Mouse (Mus musculus) lung, postnatal 25 days (tissue): Measurements from ENCODE around the gene Svopl.

Experiments
- DNase-seq: peaks from one replicate; pipeline ENCODE4 v3.0.0; 2022; ENCODE audit warnings: low spot score

Gene Svopl

DNA sequence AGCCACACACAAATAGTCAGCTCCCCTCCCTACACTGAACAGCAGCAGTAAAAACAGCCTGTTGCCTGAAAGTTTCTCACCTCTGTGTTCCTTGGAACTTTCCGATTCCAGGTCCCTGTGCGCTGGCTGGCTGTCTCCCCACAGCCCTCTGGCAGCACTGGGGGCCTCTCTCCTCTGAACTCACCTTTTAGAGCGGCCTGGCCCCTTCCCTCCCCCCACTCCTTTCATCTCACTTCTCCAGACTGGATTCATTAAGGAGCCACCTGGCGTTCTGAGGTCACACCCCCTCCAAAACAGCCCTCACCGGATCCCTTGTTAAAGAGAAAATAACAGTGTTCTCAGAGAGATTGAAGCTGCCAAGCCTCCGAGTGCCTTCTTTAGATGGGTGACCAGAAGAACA, at the start of gene Svopl:
Gene Svopl (minus strand): TSS at position 159 of the 400 bp plus-strand sequence.
- DNase-seq: no peak

DNA sequence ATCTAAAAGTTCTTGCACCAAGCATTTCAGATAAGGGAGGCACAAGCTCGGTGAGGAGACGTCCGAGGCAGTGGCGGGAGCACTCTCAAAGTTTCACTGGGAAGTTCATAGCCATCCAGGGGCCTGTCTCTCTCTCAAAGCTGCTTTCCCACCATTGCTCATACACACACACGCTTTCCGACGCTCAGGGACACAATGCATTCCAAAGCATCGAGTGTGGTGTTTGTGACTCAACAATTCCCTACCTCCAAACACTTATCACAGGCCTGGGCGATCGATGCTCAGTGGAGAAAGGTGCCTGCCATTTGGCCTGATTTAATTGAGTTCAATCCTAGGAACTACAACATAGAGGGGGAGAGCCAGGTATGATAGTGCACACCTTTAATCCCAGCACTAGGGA, 47.9 kb upstream of the Svopl start:
- DNase-seq: no peak

DNA sequence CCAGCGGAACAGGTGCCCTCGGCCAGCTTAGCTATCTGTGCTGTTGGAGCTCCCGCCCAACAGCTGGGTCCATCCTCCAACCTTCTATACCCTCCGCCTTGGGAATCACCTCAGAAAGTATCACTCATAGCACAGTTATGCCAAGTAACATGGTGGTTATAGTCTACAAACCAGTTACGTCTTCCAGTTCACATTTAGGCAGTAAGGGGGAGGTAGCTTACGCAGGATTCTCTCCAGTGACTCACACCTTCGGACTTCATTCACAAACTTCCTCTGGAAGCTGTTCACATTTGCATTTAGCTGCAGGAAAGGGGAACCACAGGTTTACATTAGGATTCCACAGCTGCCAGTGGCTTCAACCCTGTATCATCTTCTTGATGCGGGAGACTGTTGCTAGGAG, 45.7 kb upstream of the Svopl start:
- DNase-seq: no peak

DNA sequence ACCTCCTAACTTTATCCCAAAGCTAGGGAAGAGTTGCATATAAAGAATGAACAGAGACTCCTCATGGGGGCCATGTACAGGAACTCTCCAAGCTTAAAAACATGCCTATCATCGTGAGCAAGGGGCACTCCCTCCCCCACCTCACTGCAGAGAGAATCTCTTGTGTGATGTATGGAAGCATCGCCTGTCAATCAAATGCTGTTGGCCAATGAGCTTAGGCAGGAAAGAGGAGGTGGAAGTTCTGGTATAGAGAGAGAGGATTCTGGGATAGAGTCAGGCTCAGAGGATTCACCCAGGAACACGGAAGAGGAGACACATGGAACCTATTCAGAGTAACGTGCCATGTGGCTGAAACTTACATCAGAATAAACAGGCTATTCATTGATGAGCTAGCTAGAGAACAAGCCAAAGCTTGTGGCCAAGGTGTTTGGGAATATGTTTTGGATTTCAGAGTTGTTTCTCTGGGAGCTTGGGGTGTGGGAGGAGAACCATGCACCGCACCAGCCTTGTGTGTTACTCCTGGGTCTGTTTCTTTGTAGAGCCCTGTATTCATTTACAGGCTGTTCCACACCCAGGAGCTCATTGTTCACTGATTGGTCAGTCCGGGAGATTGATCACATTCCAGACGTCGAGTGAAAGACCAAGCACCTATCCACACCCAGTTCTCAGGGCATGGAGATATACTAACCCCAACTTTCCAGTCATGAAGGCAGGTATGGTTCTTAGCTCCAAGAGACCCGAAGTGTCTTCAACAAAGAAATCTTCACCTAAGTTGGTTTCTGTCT, 40.6 kb upstream of the Svopl start:
- DNase-seq: no peak

DNA sequence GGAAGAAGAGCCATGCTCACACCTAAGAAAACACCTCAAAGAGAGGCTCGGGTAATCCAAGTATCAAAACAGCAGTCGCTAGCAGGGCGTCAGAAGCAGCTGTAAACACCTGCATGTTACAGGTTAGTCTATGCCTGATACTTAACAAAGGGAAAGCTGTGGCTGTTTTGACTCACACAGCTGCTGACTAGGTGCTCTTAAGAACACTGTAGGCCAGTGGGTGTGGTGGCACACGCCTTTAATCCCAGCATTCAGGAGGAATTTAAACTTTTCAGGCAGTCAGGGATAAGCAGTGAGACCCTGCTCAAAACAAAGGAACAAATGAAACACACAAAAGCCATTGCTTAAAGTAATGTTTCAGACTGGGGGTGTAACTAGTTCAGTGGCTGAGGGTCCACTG, 36.4 kb upstream of the Svopl start:
- DNase-seq: no peak

DNA sequence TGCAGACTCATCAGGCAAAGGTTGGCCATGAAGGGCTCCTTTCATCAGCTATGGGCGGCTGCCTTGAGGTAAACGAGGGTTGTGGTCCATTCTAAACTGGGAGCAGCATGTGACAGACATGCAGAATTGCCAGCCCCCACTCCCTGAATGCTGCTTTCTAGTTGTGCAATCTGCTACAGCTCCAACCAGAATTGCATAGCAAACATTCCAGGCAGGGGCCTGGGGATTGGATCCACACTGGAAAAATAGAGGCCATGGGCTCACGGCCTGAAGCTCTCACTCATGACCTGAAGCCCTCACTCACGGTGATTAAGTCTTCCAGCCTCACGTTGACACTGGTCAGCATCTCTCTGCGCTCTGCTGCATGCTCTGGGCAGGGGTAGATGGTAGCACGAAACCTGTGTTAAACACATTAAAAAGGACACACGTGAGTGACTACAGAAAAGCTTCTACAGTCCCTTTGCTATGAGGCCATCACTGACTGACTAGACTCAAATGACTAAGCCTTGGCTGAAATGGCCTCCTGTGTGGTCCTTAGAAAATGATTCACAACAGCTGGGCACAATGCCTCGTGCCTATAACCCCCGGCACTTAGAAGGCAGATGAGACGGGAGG, 35.0 kb upstream of the Svopl start:
- DNase-seq: peak; percentile 43

DNA sequence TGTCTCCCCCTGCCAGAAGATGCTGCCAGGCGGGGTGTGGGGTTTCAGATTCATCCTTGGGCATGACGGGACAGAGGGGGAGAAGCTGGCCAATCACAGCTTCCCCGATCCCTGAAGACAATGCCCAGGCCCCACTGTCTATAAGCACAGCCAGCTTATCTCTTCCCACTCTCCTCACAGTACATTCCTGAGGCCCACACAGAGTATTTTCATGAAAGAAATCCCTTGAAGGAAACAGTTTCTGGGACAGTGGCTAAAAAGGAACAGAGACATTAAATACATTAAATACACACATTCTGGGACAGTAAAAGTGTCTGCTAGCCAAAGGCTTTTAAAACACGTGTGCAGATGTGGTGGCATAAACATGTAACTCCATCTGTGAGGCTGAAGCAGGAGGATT, 33.6 kb upstream of the Svopl start:
- no peak for DNase-seq

DNA sequence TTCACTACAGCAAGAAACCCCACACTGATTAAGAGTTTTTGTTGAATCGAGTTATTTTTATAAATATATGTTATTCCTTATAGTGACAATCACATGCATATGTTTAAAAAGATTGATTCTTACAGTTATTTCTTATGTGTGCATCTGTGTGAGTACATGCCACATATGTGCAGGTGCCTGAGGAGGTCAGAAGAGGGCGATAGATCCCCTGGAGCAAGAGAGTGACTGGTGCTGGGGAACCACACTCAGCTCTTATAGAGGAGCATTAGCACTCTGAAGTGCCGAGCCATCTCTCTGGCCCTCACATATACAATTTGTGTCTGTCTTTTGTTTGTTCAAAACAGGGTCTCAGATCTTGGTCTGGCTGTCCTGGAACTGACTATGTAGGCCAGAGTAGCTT, 26.8 kb upstream of the Svopl start:
- no peak for DNase-seq

DNA sequence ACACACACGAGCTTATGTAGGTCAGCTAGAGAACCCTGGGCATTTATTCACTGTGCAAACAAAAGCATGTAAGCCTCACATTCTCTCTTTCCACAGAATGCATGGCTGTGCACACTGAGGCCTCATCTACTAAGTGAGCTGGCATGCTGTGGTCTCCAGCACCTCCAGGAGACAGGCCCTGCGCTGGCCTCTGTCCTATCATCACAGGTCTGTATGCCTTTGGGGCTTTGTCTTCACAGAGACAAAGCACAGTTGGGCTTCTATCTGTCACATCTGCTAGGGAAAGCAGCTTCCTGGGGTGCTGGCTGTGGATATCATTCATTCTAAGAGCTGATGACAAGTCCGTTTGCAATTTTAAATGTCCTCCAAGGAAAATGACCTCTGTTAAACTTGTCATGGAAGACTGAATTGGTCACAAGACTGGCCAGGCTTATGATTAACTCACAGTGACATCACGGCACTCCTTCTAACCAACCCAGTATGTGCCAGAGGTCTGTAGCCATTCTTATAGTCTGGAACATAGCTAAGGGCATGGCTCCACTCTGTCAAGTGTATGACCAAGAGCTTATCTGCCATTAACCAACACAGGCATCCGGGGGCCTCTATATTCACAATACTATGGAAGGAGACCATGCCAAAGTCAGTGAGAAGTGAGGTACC, 25.5 kb upstream of the Svopl start:
- DNase-seq: no peak

DNA sequence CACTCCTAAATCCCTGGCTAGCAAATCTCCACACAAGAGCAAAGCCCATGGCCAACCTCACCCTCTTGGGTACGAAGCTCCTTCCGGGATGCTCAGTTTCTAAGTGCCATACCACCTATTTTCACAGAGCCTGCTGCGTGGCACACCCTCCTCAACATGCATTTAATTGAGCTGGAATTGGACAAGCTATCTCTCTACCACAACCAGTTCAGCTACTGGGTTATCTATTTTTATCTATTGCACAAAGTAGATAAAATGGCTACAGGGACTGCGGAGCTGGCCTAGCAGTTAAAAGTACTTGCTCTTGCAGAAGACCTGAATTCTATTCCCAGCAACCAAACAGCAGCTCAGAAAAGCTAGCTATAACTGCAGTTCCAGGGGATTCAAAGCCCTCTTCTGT, 24.5 kb upstream of the Svopl start:
- DNase-seq: no peak

DNA sequence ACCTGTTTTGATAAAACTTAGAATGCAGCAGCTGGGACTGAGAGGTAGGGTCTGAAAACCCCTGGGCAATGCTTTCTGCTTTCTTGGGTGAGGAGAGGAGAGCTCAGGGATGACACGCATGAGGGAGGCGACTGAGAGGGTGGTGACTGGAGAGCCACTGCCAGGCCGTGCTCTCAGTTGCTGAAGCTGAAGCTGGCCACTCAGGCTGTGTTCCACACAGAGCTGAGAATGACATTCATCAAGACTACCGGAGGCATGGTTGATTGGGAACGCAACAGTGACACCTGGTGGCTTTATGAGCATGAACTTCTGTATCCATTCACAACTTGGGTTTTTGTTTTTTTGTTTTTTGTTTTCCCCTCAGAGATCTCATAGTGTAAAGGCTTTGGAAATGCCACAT, 19.4 kb upstream of the Svopl start:
- DNase-seq: peak; percentile 57

DNA sequence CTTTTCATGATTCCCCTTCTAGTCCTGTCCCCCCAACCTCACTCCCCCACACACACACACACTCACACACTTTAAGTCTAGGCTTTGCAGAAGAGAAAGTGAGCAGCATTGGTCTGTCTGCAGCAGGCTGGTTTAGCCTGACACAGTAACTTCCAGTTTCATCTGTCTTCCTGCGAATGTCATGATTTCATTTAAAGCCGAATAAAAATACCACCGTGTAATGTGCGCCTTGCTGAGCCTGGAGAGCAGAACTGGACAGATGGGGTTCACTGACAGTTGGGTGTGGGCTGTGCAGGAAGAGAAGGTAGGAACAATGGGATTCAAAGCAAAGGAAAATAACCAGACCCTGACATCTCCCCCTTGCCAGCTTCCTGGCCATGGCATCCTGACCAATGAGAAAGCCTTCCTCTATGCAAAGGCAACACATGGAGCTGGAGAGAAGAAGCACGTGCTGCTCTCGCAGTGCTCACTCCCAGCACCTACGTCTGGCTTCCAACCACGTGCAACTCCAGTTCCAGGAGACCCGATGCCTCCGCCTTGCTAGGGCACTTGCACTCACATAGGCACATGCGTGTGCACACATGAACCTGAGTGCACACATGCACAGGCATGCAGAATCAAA, 18.8 kb upstream of the Svopl start:
- no peak for DNase-seq

DNA sequence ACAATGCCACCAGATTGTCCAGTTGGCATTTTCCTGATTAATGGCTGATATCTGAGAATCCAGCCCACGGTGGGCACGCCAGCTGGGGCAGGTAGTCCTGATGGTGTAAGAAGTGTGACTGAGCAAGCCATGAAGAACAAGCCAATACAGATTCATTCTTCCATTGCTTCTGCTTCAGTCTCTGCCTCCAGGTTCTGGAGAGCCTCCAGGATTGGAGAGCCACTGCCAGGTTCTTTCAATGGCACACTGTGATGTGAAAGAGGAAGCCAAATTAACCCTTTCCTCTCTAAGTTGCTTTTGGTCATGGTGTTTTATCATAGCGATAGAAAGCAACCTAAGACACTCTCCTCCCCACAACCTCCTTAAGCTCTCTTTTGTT, 18.3 kb upstream of the Svopl start:
- DNase-seq: no peak

DNA sequence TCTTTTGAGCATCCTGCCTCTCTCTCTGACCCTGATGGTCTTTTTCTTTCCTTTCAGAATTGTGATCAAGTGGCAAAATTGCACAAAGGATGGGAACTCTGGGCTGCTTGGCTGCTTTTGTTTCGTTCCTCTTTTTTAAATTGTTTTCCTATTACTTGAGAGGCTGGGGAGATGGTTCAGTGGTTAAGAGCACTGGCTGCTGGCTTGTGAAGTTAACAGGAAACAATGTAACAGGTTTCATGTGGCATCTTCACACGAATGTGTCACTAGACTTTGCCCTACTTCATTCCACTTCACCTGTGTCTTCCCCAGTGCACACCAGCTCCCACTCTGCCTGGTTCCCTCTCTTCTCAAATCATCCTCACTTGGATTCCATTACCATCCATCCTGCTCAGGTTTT, 17.8 kb upstream of the Svopl start:
- no peak for DNase-seq

DNA sequence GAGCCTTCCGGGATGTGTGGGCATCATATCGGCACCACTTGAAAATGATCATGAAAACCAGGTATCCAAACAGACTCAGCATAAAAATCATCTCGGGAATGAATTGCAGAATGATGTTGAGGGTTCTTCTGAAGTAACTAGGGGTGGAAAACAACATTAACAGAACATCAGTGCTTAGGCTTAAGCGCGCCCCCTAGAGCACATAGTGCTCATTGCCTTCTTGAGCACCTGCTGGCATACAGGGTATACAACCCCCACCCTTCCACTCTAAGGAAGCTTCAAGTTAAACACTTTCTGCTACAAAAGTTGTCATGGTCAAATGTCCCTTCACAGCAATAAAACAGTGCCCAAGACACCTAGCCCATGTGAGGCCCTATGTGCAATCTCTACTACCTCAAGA, 12.0 kb upstream of the Svopl start:
- DNase-seq: no peak

DNA sequence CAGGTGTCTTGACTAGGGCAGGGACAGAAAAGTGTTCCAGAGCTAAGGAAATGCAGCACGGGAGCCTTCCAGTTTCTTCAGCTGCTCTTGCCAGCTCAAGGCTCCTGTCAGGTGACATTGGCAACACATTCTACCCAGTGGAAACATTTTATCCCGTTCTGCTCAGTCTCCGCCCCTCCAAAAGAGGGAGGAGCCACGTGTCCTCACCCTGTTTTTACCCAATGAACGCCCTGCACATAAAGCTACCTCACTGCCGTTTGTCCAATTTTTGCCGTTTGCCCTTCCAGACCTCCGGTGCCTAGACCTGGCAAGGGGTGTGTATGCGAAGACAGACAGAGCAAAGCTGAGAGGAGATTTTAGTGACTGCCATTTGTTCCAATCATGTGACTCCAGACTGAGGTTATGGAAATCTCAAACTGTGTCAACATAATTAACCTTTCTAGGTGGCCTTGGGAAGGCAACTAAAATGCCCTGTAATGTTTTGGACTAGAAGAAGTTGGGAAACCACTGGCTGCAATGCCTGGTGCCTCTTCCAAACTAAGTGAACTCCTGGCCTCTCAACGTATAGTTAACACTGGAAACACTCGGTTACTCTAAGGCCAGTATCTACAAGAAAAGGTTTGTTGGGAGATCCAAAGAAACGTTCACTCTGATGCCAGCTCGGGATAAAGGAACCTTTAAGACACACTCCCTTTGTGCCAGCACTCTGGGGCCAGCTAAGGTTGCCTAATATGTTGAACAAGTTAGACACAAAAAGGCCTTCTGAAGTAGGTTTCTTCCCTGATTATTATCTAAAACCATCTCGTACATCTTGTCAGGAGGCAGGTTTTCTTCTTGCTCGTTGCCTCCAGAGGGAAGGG, 8.9 kb upstream of the Svopl start:
- DNase-seq: no peak

DNA sequence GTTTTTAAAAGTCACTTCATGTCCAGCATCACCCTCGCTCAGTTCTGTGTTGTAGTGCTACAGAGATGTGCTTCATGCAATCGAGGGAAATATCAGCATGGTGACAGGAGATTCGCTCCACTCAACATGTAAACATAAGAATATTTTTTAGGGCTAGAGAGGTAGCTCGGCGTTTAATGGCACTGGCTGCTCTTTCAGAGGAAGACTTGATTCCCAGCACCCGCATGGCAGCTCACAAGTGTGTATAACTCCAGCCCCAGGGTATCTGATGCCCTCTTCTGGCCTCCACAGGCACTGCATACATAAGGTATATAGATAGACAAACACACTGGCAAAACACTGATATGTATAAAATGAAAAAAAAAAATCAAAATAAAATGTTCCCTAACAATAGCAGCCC, 2.8 kb upstream of the Svopl start:
- no peak for DNase-seq

DNA sequence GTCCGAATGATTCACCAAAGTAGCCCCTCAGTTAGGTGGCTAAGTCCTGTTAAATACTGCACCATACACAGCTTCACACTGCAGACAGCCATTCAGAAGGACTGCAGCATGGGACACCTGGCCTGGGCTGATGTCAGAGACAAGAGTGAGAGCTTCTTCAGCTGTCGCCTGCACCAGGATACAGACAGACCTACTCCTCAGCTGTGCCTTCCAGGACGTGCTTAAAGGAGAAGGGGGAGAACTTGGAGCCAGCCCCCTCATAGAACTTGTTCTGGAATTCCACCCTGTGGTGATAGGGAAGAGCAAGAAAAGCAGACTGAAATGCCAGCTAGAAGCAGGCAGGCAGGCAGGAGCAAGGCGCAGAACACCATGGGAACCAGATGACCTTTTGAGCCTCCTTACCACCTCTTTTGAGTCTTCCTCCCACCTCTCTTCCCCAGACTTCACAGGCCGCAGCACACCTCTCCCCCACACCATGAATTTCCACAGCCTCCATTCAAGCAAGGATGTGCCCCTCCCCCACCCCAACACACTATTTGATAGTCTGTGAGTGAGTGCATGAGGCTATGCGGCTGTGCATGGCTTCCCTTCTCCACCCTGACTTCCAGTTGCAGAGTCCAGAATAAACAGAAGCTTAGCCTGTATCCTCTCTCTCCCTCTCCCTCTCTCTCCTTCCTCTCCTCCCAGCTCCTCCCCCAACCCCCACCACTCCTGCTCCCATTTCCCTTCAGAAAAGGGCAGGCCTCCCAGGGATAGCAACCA, 2.2 kb upstream of the Svopl start:
- no peak for DNase-seq

DNA sequence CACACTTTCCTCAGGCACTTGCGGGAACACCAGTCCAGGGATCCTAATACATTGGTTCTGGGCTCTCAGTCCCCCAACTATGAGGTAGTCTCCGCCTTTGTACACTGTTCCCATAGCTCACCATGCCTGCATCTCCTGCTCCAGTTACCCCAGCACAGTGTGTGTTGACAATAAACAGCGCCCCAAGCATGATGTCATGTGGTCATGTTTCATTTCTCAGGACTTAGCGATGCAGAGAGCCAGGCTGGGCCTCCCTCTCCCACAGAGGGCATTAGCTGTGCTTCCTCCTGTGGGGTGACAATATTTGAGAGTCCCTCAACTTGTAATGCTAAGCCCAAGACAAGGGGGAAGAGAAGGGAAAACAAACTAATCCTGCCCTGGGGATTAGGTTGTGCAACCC, 1.2 kb upstream of the Svopl start:
- DNase-seq: no peak

DNA sequence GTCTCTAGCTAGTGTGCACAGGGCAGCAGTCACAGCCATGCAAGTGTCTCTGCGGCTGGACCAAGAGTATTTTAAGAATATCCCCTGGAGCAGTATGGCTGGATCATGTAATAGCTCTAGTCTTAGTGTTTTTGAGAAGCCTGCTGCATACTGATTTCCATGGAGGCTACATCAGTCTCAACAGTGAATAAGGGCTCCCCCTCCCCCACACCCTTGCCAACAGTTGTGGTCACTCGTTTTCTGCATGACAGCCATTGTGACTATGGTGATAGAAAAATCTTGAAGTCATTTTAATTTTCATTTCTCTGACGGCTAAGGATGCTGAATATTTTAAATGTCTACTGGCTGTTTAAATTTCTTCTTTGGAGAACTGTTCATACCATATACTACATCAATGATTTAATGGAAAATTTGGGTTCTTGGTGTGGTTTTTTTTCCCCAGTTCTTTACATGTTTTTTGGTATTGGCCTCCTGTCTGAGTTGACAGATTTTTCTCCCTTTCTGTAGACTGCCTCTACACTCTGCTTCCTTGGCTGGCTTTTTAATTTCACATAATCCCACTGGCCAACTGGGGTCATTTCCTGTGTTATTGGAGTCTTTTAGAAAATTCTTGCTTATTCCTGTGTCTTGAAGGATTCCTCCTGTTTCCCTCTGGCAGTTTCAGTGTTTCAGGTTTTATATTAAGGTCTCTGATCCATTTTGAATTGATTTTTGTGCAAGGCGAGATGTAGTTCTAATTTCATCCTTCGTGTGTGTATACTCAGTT, 13.8 kb downstream of the Svopl start:
- DNase-seq: peak; percentile 18
